Mouse (Mus musculus): ENCODE results near the gene Rora. TPM values are rescaled to one million over a fixed set of nuclear protein-coding genes. Genes with fewer than 3 reads are reported as not detected.

The Rora gene
- polyA plus RNA-seq, 1 experiment from 2014 or later, result 3.8 TPM

GRCm38 (mm10) chr9:69354228-69354627, 700.6 kb downstream of the Rora start:
- WGBS, result 88% methylated on average over 6 of the region's 6 CpGs
- Histone ChIP-seq H3K9me3 (replicated peaks) (no peaks in the 10 kb centered on the region), H3K4me1 (peaks cover 12% of the 10 kb centered on the region), H3K27me3 (ENCODE audit: low read depth, poor library complexity, severe bottlenecking) (peaks cover 68% of the 10 kb centered on the region), H3K36me3 (no peaks in the 10 kb centered on the region), H3K4me3 (no peak overlapping the region), H3K27ac (no peak overlapping the region)
- no peak for DNase-seq (ENCODE audit: low spot score)

GRCm38 (mm10) chr9:69357834-69358233, 704.2 kb downstream of the Rora start:
- peak; percentile 70 for DNase-seq (ENCODE audit: low spot score)
- 44% methylated on average over 3 of the region's 3 CpGs for WGBS
- H3K27ac ChIP-seq, result no peak overlapping the region

DNA sequence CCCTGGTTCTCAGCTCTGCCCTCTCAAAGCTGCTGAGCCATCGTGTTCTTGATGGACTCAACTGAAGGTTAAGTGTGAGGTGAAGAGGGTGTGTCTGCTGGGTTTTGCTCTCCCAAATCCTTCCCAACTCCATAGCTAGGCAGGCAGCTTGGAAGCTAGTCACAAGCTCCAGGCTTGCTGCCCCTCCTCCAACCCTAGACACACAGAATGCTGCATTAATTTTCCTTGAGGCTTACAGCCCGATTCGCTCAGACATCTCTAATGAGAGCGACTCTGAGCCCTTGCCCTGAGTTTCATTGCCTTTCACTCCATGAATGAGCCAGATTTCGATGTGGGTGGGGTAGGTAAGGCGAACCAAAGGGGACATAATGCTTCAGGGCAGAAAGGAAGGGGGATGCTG, 705.2 kb downstream of the Rora start:
- no peak overlapping the region for H3K4me3 ChIP-seq
- H3K27me3 ChIP-seq (ENCODE audit: low read depth, poor library complexity, severe bottlenecking), result peaks cover 48% of the 10 kb centered on the region
- WGBS, result 79% methylated on average over 6 of the region's 6 CpGs
- no peak for DNase-seq (ENCODE audit: low spot score)
- no peak overlapping the region for H3K27ac ChIP-seq
- peaks cover 13% of the 10 kb centered on the region for H3K4me1 ChIP-seq
- no peaks in the 10 kb centered on the region for H3K9me3 ChIP-seq (replicated peaks)
- no peaks in the 10 kb centered on the region for H3K36me3 ChIP-seq

More at GRCm38 (mm10) chr9:69357834-69358233, 704.2 kb downstream of the Rora start:
- peaks cover 53% of the 10 kb centered on the region for H3K27me3 ChIP-seq (ENCODE audit: low read depth, poor library complexity, severe bottlenecking)
- no peaks in the 10 kb centered on the region for H3K36me3 ChIP-seq
- H3K4me3 ChIP-seq, result no peak overlapping the region
- H3K4me1 ChIP-seq, result peaks cover 13% of the 10 kb centered on the region
- H3K9me3 ChIP-seq (replicated peaks), result no peaks in the 10 kb centered on the region

DNA sequence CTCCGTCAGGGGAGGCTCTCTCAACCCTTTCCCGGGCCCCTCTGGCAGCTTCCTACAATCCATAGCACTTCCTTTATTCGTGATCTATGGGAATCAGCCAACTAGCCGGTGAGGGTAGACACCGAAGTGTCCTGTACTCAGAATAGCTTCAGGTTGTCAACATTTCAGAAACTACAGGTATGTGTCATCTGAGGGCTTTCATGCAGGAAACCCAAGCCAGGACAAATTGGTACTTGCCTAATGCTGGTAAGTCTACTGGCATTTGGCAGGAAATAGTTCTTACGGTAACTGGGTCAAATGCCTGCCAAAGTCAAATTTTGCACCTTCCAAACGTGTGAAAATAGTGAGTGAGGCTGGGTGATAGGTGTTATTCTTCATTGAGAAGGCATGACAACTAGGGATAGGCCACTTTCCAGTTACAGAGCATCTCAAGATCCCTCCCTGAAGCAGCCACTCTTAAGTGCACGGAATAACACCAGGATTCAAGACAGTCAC, 708.4 kb downstream of the Rora start:
- Histone ChIP-seq H3K36me3 (no peaks in the 10 kb centered on the region), H3K27ac (no peak overlapping the region), H3K27me3 (ENCODE audit: low read depth, poor library complexity, severe bottlenecking) (peaks cover 29% of the 10 kb centered on the region; the same call in 1 of the 2 replicates), H3K4me1 (peaks cover 11% of the 10 kb centered on the region), H3K4me3 (no peak overlapping the region), H3K9me3 (replicated peaks) (no peaks in the 10 kb centered on the region)
- no peak for DNase-seq (ENCODE audit: low spot score)
- 92% methylated on average over 8 of the region's 8 CpGs for WGBS

- Histone ChIP-seq H3K4me3 (no peak overlapping the region), H3K27me3 (ENCODE audit: low read depth, poor library complexity, severe bottlenecking) (peaks cover 32% of the 10 kb centered on the region; the same call in 1 of the 2 replicates), H3K9me3 (replicated peaks) (no peaks in the 10 kb centered on the region), H3K36me3 (no peaks in the 10 kb centered on the region), H3K4me1 (peaks cover 11% of the 10 kb centered on the region), H3K27ac (no peak overlapping the region)
- no peak for DNase-seq (ENCODE audit: low spot score)
- 29% methylated on average over 4 of the region's 4 CpGs for WGBS
Observed at GRCm38 (mm10) chr9:69362766-69363165, 709.2 kb downstream of the Rora start.

DNA sequence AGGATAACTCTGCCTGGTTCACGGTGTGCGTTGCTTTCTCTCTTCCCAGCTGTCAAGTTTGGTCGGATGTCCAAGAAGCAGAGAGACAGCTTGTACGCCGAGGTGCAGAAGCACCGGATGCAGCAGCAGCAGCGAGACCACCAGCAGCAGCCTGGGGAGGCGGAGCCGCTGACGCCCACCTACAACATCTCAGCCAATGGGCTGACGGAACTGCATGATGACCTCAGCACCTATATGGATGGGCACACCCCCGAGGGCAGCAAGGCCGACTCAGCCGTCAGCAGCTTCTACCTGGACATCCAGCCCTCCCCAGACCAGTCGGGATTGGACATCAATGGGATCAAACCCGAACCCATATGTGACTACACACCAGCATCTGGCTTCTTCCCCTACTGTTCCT, 710.5 kb downstream of the Rora start:
- 66% methylated on average over 16 of the region's 16 CpGs for WGBS
- no peak for DNase-seq (ENCODE audit: low spot score)
- no peaks in the 10 kb centered on the region for H3K36me3 ChIP-seq
- H3K9me3 ChIP-seq (replicated peaks), result no peaks in the 10 kb centered on the region
- peaks cover 32% of the 10 kb centered on the region; the same call in 1 of the 2 replicates for H3K27me3 ChIP-seq (ENCODE audit: low read depth, poor library complexity, severe bottlenecking)
- no peak overlapping the region for H3K4me3 ChIP-seq
- H3K27ac ChIP-seq, result no peak overlapping the region
- H3K4me1 ChIP-seq, result peaks cover 5% of the 10 kb centered on the region

DNA sequence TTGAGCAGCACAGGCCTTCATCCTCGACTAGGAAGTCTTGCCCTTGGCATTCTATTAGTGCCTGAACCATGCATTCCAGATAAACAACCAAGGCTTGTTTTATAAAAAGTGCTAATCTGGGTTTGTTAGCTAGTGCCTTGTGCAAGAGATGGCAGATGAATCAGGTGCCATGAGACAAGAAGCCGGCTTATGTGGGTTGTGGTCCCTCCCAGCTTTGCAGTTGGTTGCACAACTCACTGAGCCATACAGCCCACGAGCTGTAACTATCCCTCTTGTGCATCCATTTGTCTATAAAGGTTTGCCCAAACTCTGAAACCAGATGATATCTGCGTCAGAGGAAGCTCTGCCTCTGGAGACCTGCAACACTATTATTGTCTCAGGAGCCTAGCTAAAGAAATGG, 713.5 kb downstream of the Rora start:
- 85% methylated on average over 4 of the region's 4 CpGs for WGBS
- H3K27me3 ChIP-seq (ENCODE audit: low read depth, poor library complexity, severe bottlenecking), result peaks cover 18% of the 10 kb centered on the region; the same call in 1 of the 2 replicates
- H3K9me3 ChIP-seq (replicated peaks), result no peaks in the 10 kb centered on the region
- no peak overlapping the region for H3K27ac ChIP-seq
- DNase-seq (ENCODE audit: low spot score), result no peak
- no peak overlapping the region for H3K4me3 ChIP-seq
- peaks cover 3% of the 10 kb centered on the region; the same call in 1 of the 2 replicates for H3K4me1 ChIP-seq
- no peaks in the 10 kb centered on the region for H3K36me3 ChIP-seq

GRCm38 (mm10) chr9:69368071-69368470, 714.5 kb downstream of the Rora start:
- Histone ChIP-seq H3K27me3 (ENCODE audit: low read depth, poor library complexity, severe bottlenecking) (peaks cover 9% of the 10 kb centered on the region; the same call in 1 of the 2 replicates), H3K36me3 (no peaks in the 10 kb centered on the region), H3K27ac (no peak overlapping the region), H3K9me3 (replicated peaks) (no peaks in the 10 kb centered on the region), H3K4me1 (peaks cover 3% of the 10 kb centered on the region; the same call in 1 of the 2 replicates), H3K4me3 (no peak overlapping the region)
- peak; percentile 70 for DNase-seq (ENCODE audit: low spot score)
- WGBS, result 78% methylated on average over 8 of the region's 8 CpGs

GRCm38 (mm10) chr9:69371046-69371724, 717.6 kb downstream of the Rora start:
- Histone ChIP-seq H3K27me3 (ENCODE audit: low read depth, poor library complexity, severe bottlenecking) (peaks cover 5% of the 10 kb centered on the region; the same call in 1 of the 2 replicates), H3K27ac (no peak overlapping the region), H3K4me1 (no peaks in the 10 kb centered on the region; the same call in 1 of the 2 replicates), H3K9me3 (replicated peaks) (no peaks in the 10 kb centered on the region), H3K4me3 (no peak overlapping the region), H3K36me3 (no peaks in the 10 kb centered on the region)
- no peak for DNase-seq (ENCODE audit: low spot score)
- WGBS, result 90% methylated on average over 11 of the region's 11 CpGs

- Histone ChIP-seq H3K4me3 (no peak overlapping the region), H3K4me1 (no peaks in the 10 kb centered on the region; the same call in 1 of the 2 replicates), H3K9me3 (replicated peaks) (no peaks in the 10 kb centered on the region), H3K27ac (no peak overlapping the region), H3K27me3 (ENCODE audit: low read depth, poor library complexity, severe bottlenecking) (no peaks in the 10 kb centered on the region; the same call in 1 of the 2 replicates), H3K36me3 (no peaks in the 10 kb centered on the region)
- WGBS, result 66% methylated on average over 4 of the region's 4 CpGs
- no peak for DNase-seq (ENCODE audit: low spot score)
Observed at GRCm38 (mm10) chr9:69372871-69373270, 719.3 kb downstream of the Rora start.

DNA sequence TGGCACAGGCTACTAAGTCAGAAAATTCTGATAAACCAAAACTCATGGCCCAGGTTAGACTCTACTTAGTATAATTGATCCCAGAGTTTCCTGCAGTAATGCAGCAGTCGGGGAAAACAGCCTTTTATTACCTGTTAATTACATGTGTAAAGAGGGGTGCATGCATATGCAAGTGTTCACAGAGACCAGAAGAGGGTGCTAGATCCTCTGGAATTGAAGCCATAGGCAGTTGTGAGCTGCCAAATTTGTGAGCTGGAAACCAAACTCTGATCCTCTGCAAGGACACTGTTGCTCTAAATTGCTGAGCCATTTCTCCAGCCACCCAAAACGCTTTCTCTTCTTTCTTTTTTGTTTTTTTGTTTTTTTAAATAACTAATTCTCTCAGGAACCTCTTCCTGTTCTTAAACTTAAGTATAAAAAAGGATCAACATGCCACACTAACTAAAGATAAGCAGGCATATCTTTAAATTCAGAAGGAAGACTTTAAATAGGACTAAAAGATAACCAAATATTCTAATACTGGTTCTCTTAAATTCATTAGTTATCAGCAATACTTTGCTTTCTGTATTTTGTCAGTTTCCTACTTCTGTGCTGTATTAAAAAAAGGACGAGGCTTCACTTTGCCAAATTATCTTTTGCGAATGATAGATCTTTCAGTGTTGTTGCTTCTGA, 723.5 kb downstream of the Rora start:
- Histone ChIP-seq H3K27me3 (ENCODE audit: low read depth, poor library complexity, severe bottlenecking) (no peaks in the 10 kb centered on the region; the same call in 1 of the 2 replicates), H3K9me3 (replicated peaks) (no peaks in the 10 kb centered on the region), H3K36me3 (no peaks in the 10 kb centered on the region), H3K4me3 (no peak overlapping the region), H3K27ac (no peak overlapping the region), H3K4me1 (no peaks in the 10 kb centered on the region; the same call in 1 of the 2 replicates)
- DNase-seq (ENCODE audit: low spot score), result no peak
- WGBS, result 74% methylated on average over 4 of the region's 4 CpGs

DNA sequence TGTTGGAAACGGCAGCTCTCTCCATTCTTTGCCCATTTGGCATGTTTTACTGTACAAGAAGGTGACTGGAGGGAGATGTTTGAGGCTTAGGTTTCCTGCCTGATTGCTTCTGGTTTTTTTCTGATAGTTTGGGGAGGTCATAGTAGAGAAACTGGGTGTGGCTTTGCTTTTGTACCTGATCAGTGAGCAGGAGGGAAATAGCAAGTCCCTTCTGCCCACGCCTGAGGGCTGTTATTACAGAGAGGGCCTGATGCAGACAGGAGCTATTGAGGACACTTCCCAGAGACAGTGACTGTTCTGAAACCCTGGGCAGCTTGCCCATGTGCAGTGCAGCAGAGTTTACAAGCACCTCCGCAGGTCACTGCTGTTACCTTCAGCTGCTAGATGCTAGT, 724.1 kb downstream of the Rora start:
- Histone ChIP-seq H3K4me1 (no peaks in the 10 kb centered on the region; the same call in 1 of the 2 replicates), H3K27ac (no peak overlapping the region), H3K36me3 (no peaks in the 10 kb centered on the region), H3K4me3 (no peak overlapping the region), H3K27me3 (ENCODE audit: low read depth, poor library complexity, severe bottlenecking) (no peaks in the 10 kb centered on the region; the same call in 1 of the 2 replicates), H3K9me3 (replicated peaks) (no peaks in the 10 kb centered on the region)
- 91% methylated on average over 3 of the region's 3 CpGs for WGBS
- no peak for DNase-seq (ENCODE audit: low spot score)

GRCm38 (mm10) chr9:69380546-69380945, 727.0 kb downstream of the Rora start:
- Histone ChIP-seq H3K27ac (no peak overlapping the region), H3K4me1 (no peaks in the 10 kb centered on the region), H3K36me3 (no peaks in the 10 kb centered on the region), H3K4me3 (no peak overlapping the region), H3K27me3 (ENCODE audit: low read depth, poor library complexity, severe bottlenecking) (no peaks in the 10 kb centered on the region), H3K9me3 (replicated peaks) (no peaks in the 10 kb centered on the region)
- WGBS, result 90% methylated on average over 1 of the region's 1 CpGs
- DNase-seq (ENCODE audit: low spot score), result no peak
